Comparison of ENCODE assay signal across 12 mouse cellular contexts in the genomic region with DNA sequence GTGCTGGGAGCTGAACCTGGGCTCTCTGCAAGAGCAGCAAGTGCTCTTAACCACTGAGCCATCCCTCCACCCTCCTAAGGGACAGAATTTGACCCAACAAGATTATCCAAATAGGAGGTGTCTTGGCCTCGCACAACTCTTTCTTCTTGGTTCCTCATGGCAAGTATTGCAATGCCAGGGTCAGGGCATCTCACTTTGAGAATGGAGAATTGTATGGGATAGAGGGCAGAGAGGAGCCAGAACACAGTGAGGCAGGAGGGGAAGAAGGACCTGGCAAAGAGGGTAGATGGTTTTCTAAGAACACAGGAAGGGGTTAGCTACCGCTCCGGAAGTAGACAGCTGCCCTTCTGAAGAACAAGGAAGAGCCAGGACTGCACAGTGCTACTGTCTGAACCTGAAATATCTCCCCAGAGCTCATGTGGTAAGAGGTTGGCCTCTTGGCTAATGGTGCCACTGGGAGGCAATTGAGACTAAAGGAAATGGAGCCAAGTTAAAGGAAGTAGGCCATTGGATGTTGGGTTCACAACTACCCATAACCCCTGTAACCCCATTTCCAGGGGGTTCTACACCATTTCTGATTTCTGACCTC.
"Had no signal": no experiment of that assay in that cellular context is flagged by ENCODE, and none has a peak within 500 bp of the region (broad histone marks: within the 10 kb centered on the region; RNA-seq: fewer than 3 reads in every experiment).

No protein-coding gene starts in this region.

- H3K4me3 ChIP-seq: limb, embryonic 13.5 days; megakaryocyte, embryonic 14.5 days; midbrain, embryonic 15.5 days; neural tube, embryonic 12.5 days had no signal

- H3K4me2 ChIP-seq: limb, embryonic 13.5 days; midbrain, embryonic 11.5 days; midbrain, embryonic 15.5 days; neural tube, embryonic 12.5 days had no signal

- H3K27ac ChIP-seq: limb, embryonic 13.5 days; liver, embryonic 14.5 days; midbrain, embryonic 15.5 days; neural tube, embryonic 12.5 days; stomach, postnatal 0 days had no signal

- H3K4me1 ChIP-seq: midbrain, embryonic 15.5 days had no signal

- H3K27me3 ChIP-seq: limb, embryonic 13.5 days; megakaryocyte, embryonic 14.5 days; midbrain, embryonic 15.5 days; neural tube, embryonic 12.5 days had no signal

- H3K9ac ChIP-seq: limb, embryonic 13.5 days; liver, embryonic 14.5 days; midbrain, embryonic 15.5 days; neural tube, embryonic 12.5 days had no signal

- DNase-seq: kidney, postnatal 4 days; left cerebral cortex, postnatal 4 days; lung, adult 18-20 months; lung, postnatal 36 days; thymus, postnatal 4 days had no signal

- H3K36me3 ChIP-seq: limb, embryonic 13.5 days; midbrain, embryonic 15.5 days; neural tube, embryonic 12.5 days had no signal

- H3K9me3 ChIP-seq: limb, embryonic 13.5 days; midbrain, embryonic 15.5 days; neural tube, embryonic 12.5 days had no signal

- ATAC-seq: midbrain, embryonic 15.5 days had no signal
